ENCODE assay signal across 7 mouse cellular contexts in genomic region chr7:46569509-46569908, GRCm38 (mm10).
DNase-seq lines count a peak whose midpoint lies in the region; ATAC-seq and TF ChIP-seq lines count a peak whose summit lies in the region.
"Not testable (repeated sequence)": the region's sequence is repeated elsewhere in the genome, so short reads cannot be mapped to it uniquely, and the experiment has no call there.

No protein-coding gene starts in this region.

- ATAC-seq in Patski = not testable (repeated sequence)
- 0 out of 2 replicates have a peak, but pooled peaks have one; percentile 36 for ATAC-seq in forebrain, postnatal 0 days
- peak; percentile 96 for ATAC-seq in megakaryocyte progenitor cell, adult 5-6 weeks (replicated peaks; ENCODE audit: poor library complexity)

- not testable (repeated sequence) for H3K9me3 ChIP-seq in forebrain, postnatal 0 days (ENCODE audit: low read length)
- H3K9me3 ChIP-seq in hindbrain, embryonic 10.5 days = peaks cover 12% of the 10 kb centered on the region

- H3K4me2 ChIP-seq in forebrain, postnatal 0 days (ENCODE audit: low read depth) = not testable (repeated sequence)

- not testable (repeated sequence) for H3K9ac ChIP-seq in forebrain, postnatal 0 days

- intact Hi-C loops in left cerebral cortex, adult 2 months (cut with DNase I) = loop anchor here (2.0 kb wide), 1 partner anchor 177 kb away; no protein-coding TSS in a partner anchor

- not testable (repeated sequence) for TF ChIP-seq POLR2A in brain, embryonic 14.5 days (IDR thresholded peaks at IDR 0.05; ENCODE audit: borderline replicate concordance, extremely low read depth, insufficient read depth, insufficient read length, poor library complexity, severe bottlenecking)

- not testable (repeated sequence) for H3K27me3 ChIP-seq in Patski; forebrain, postnatal 0 days (ENCODE audit: insufficient read depth, low read length); hindbrain, embryonic 10.5 days (ENCODE audit: insufficient read depth, poor library complexity, severe bottlenecking)

- in situ Hi-C loops in Patski (cut with MboI; ENCODE audit: low pct_unique_long_range_greater_than_20kb) = loop anchor here (10.0 kb wide), 1 partner anchor 175 kb away; the partner anchor contains the start of gene Kcnc1

- peaks cover 11% of the 10 kb centered on the region; the same call in 1 of the 2 replicates for H3K36me3 ChIP-seq in forebrain, postnatal 0 days (ENCODE audit: insufficient read depth)
- H3K36me3 ChIP-seq in hindbrain, embryonic 10.5 days = peaks cover 24% of the 10 kb centered on the region

- not testable (repeated sequence) for H3K4me1 ChIP-seq in forebrain, postnatal 0 days (ENCODE audit: insufficient read depth)
- peaks cover 12% of the 10 kb centered on the region for H3K4me1 ChIP-seq in hindbrain, embryonic 10.5 days (replicated peaks)

- H3K27ac ChIP-seq in forebrain, postnatal 0 days (ENCODE audit: low read depth, low read length); hindbrain, embryonic 10.5 days; left cerebral cortex, adult 2 months: not testable (repeated sequence)

- not testable (repeated sequence) for H3K4me3 ChIP-seq in forebrain, postnatal 0 days (ENCODE audit: low read depth, low read length); hindbrain, embryonic 10.5 days; left cerebral cortex, adult 2 months

- POLR2A ChIA-PET in Patski (lab: Charles Lee) = not testable (repeated sequence)

- TF ChIP-seq CTCF in Patski (IDR thresholded peaks at IDR 0.05) = peak; percentile 58
- TF ChIP-seq CTCF in brain, embryonic 14.5 days (IDR thresholded peaks at IDR 0.05; ENCODE audit: borderline replicate concordance, extremely low read depth, insufficient read depth, insufficient read length) = peak; percentile 47; the same call in 1 of the 2 replicates
- peak; percentile 58 for TF ChIP-seq CTCF in forebrain, postnatal 0 days (IDR thresholded peaks at IDR 0.05; ENCODE audit: low read depth)
- TF ChIP-seq CTCF in left cerebral cortex, adult 2 months (IDR thresholded peaks at IDR 0.05) = peak; percentile 57

- WGBS in forebrain, postnatal 0 days = 69% methylated on average over 9 of the region's 9 CpGs
- WGBS in hindbrain, embryonic 10.5 days = 78% methylated on average over 9 of the region's 9 CpGs

- CTCF ChIA-PET in Patski (lab: Charles Lee) = interaction anchor here (1.1 to 1.3 kb wide), 2 partner anchors 10 to 177 kb away, joined by 4 to 5 read pairs; no protein-coding TSS in a partner anchor

- DNase-seq in Patski (ENCODE audit: low read depth, low spot score); left cerebral cortex, adult 2 months (ENCODE audit: extremely low spot score in 1 of 2, low spot score in 2 of 2): not testable (repeated sequence)
- DNase-seq in brain, embryonic 14.5 days (ENCODE audit: low read depth) = peak; percentile 38
- peak; percentile 29 for DNase-seq in forebrain, postnatal 0 days
- peak; percentile 13 for DNase-seq in hindbrain, embryonic 10.5 days (ENCODE audit: low spot score)
- DNase-seq in spleen, postnatal 36 days (ENCODE audit: low spot score in 2 of 2) = peak; percentile 32 to 39
